Mouse (Mus musculus) cortical plate, adult 2 months (tissue): ENCODE data around the gene Usp21.

Source experiments
- CTCF ChIP-seq: fragments of 200-500 bp; IDR thresholded peaks from 2 replicates; pipeline ENCODE4 v1.5.1; 2011; ENCODE audit warnings: mild to moderate bottlenecking, control low read depth, low read length; ENCODE audit not compliant: insufficient read depth; ENCODE audit errors: extremely low read depth
- POLR2A ChIP-seq: fragments of 200-500 bp; IDR thresholded peaks from 2 replicates; pipeline ENCODE4 v1.6.1; 2011; ENCODE audit warnings: mild to moderate bottlenecking, low read length, control low read depth; ENCODE audit not compliant: insufficient read depth; ENCODE audit errors: extremely low read depth

DNA sequence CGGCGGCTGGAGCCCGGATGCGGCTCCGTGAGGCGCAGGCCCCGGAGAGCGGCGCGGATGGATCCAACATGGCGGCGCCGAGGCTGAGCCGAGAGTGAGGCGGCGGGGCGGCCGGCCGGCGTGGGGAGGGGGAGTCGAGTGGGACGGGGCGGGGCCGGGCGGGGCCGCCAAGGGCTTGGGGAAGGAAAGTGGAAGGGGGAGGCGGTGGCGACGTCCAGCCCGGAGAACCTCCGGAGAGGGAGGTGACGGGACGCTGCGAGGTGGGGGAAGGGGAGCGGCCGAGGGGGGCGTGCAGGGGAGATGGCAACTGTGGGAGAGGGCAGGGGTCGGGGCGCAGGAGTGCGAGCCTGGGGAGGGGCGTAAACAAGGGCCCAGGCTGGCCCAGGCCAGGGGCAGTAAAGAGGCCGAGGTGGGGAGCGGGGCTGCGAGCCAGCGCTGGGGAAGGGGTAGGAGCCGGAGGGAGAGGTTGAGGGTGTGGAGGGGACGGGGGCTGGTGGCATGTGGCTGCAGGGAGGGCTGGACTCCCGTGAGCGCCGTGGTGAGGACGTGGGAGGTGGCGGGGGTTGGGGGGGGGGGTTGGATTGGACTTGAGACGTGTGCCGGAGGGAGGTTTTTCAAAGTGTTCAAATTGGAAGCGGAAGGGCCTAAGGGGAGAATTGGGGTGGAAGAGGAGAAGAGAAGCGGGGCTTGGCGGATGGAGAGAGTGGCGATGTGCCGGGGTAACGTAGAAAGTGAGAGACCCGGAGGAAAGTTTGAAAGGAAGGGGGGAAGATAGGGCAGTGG lies 41.8 kb upstream of the Usp21 start:
- no peak for TF ChIP-seq POLR2A
- no peak for TF ChIP-seq CTCF
